Mouse (Mus musculus): ENCODE measurements around the gene Olfr370.

- TF ChIP-seq CTCF (IDR thresholded peaks at IDR 0.05; ENCODE audit: control insufficient read depth, insufficient read depth, low read length) (no peak), POLR2A (IDR thresholded peaks at IDR 0.05; ENCODE audit: borderline replicate concordance, control insufficient read depth, low read depth, low read length) (no peak)
These were observed 52.1 kb downstream of the Olfr370 start for GRCm38 (mm10) chr8:83587644-83588043.

Data from bone marrow, adult 2 months (tissue).